Mouse (Mus musculus): ENCODE results near the gene Nvl.

GRCm38 (mm10) chr1:181131915-181132314 is 12.1 kb downstream of the Nvl start:
- TF ChIP-seq CTCF (IDR thresholded peaks at IDR 0.05; ENCODE audit: borderline replicate concordance, insufficient read depth, low read depth, low read length) (no peak), POLR2A (IDR thresholded peaks at IDR 0.05; ENCODE audit: borderline replicate concordance, insufficient read depth, low read length) (no peak)
